ENCODE assay signal across 9 mouse cellular contexts in genomic region chr13:73723081-73723668, GRCm38 (mm10). TPM values are rescaled to one million over a fixed set of nuclear protein-coding genes. Genes with fewer than 3 reads are reported as not detected.
DNase-seq lines count a peak whose midpoint lies in the region; ATAC-seq and TF ChIP-seq lines count a peak whose summit lies in the region.
"Had no signal": no experiment of that assay in that cellular context is flagged by ENCODE, and none has a peak within 500 bp of the region (broad histone marks: within the 10 kb centered on the region; RNA-seq: fewer than 3 reads in every experiment).

No protein-coding gene starts in this region.

- peak; percentile 57; the same call in 1 of the 2 replicates for ATAC-seq in heart, postnatal 0 days (ENCODE audit: insufficient read depth, low read depth)
- peak; percentile 59 for ATAC-seq in megakaryocyte progenitor cell, adult 5-6 weeks (replicated peaks; ENCODE audit: poor library complexity)

- H3K27ac ChIP-seq in cerebellum, adult 2 months (ENCODE audit: insufficient read depth, low read length) = no peak overlapping the region
- no peak overlapping the region for H3K27ac ChIP-seq in heart, postnatal 0 days (ENCODE audit: low read depth)
- no peak overlapping the region for H3K27ac ChIP-seq in thymus, adult 2 months (ENCODE audit: control insufficient read depth, insufficient read depth, low read length)
- H3K27ac ChIP-seq: heart, embryonic 13.5 days had no signal

- 22% methylated on average over 8 of the region's 8 CpGs for WGBS in cerebellum, adult 2 months
- 31% methylated on average over 8 of the region's 8 CpGs for WGBS in heart, postnatal 0 days
- WGBS in thymus, adult 2 months = 42% methylated on average over 8 of the region's 8 CpGs

- no peak for TF ChIP-seq EP300 in heart, postnatal 0 days (IDR thresholded peaks at IDR 0.05; ENCODE audit: low read depth)

- TF ChIP-seq POLR2A in cerebellum, adult 2 months (IDR thresholded peaks at IDR 0.05; ENCODE audit: borderline replicate concordance, insufficient read depth, low read length) = no peak
- TF ChIP-seq POLR2A in brain, embryonic 14.5 days (IDR thresholded peaks at IDR 0.05; ENCODE audit: borderline replicate concordance, extremely low read depth, insufficient read depth, insufficient read length, poor library complexity, severe bottlenecking) = no peak
- TF ChIP-seq POLR2A in thymus, adult 2 months (IDR thresholded peaks at IDR 0.05; ENCODE audit: control insufficient read depth, extremely low read depth, insufficient read depth, low read length, poor library complexity) = no peak

- DNase-seq in cerebellum, adult 2 months = no peak
- DNase-seq in cerebellum, adult 9-11 months = no peak
- peak; percentile 49 for DNase-seq in CD4-positive helper T cell, adult 2 months (ENCODE audit: low read depth, low spot score)
- peak; percentile 45 for DNase-seq in brain, embryonic 14.5 days (ENCODE audit: low read depth)
- peak; percentile 51 for DNase-seq in heart, postnatal 0 days (ENCODE audit: low spot score)
- peak; percentile 41 for DNase-seq in layer of hippocampus, adult 11-12 months (ENCODE audit: low spot score)
- peak; percentile 65 for DNase-seq in thymus, adult 2 months

- H3K4me3 ChIP-seq in cerebellum, adult 2 months (replicated peaks; ENCODE audit: insufficient read depth, low read depth, low read length) = no peak overlapping the region
- no peak overlapping the region for H3K4me3 ChIP-seq in heart, postnatal 0 days (ENCODE audit: low read depth, low read length)
- no peak overlapping the region for H3K4me3 ChIP-seq in thymus, adult 2 months (ENCODE audit: control insufficient read depth, insufficient read depth, low read length)
- H3K4me3 ChIP-seq: heart, embryonic 13.5 days had no signal

- no peak overlapping the region for H3K9ac ChIP-seq in heart, postnatal 0 days (replicated peaks; ENCODE audit: low read depth, low read length)
- H3K9ac ChIP-seq: heart, embryonic 13.5 days had no signal

- H3K9me3 ChIP-seq in heart, postnatal 0 days (replicated peaks; ENCODE audit: control insufficient read depth, low read length) = no peaks in the 10 kb centered on the region
- H3K9me3 ChIP-seq: heart, embryonic 13.5 days had no signal

- H3K4me1 ChIP-seq in cerebellum, adult 2 months (ENCODE audit: control insufficient read depth, insufficient read depth, low read length) = no peaks in the 10 kb centered on the region
- H3K4me1 ChIP-seq in heart, postnatal 0 days (ENCODE audit: control insufficient read depth, insufficient read depth) = peaks cover 6% of the 10 kb centered on the region; the same call in 1 of the 2 replicates
- H3K4me1 ChIP-seq in thymus, adult 2 months (replicated peaks; ENCODE audit: control insufficient read depth, insufficient read depth, low read length) = peaks cover 10% of the 10 kb centered on the region

- H3K27me3 ChIP-seq in cerebellum, adult 2 months (ENCODE audit: control insufficient read depth, insufficient read depth, low read length) = no peaks in the 10 kb centered on the region
- H3K27me3 ChIP-seq in heart, postnatal 0 days (ENCODE audit: control insufficient read depth, insufficient read depth, low read length) = no peaks in the 10 kb centered on the region
- no peaks in the 10 kb centered on the region; the same call in 1 of the 2 replicates for H3K27me3 ChIP-seq in thymus, adult 2 months (ENCODE audit: control insufficient read depth, insufficient read depth, low read length)

- peak; percentile 40 for TF ChIP-seq CTCF in cerebellum, adult 2 months (IDR thresholded peaks at IDR 0.05; ENCODE audit: borderline replicate concordance, insufficient read depth, low read depth, low read length)
- TF ChIP-seq CTCF in brain, embryonic 14.5 days (IDR thresholded peaks at IDR 0.05; ENCODE audit: borderline replicate concordance, extremely low read depth, insufficient read depth, insufficient read length) = peak; percentile 60; the same call in 1 of the 2 replicates
- TF ChIP-seq CTCF in heart, postnatal 0 days (IDR thresholded peaks at IDR 0.05; ENCODE audit: low read depth) = peak; percentile 71
- TF ChIP-seq CTCF in thymus, adult 2 months (IDR thresholded peaks at IDR 0.05; ENCODE audit: borderline replicate concordance, control insufficient read depth, extremely low read depth, insufficient read depth, low read length, poor library complexity) = no peak

- no peaks in the 10 kb centered on the region for H3K36me3 ChIP-seq in heart, postnatal 0 days (replicated peaks; ENCODE audit: control insufficient read depth, insufficient read depth, low read length)
- no peaks in the 10 kb centered on the region for H3K36me3 ChIP-seq in thymus, adult 2 months (ENCODE audit: control insufficient read depth, insufficient read depth, low read length)
- H3K36me3 ChIP-seq: heart, embryonic 13.5 days had no signal

- H3K4me2 ChIP-seq in heart, postnatal 0 days (ENCODE audit: low read depth, low read length) = no peak overlapping the region
- H3K4me2 ChIP-seq: heart, embryonic 13.5 days had no signal

RNA-seq across cellular contexts. Expression of gene Slc12a7, which starts 9.7 kb away (rescaled TPM):
- polyA plus RNA-seq in cerebellum, adult 2 months (2012; rRNA removed) = 3.5 and 3.7 TPM in 2 replicates
- polyA plus RNA-seq in brain, embryonic 14.5 days (2012; rRNA removed) = 24.8 and 33.8 TPM in 2 replicates
- 79.3 and 94.6 TPM in 2 replicates for total RNA-seq in heart, postnatal 0 days (2014; rRNA removed; ENCODE audit: low replicate concordance)
- polyA plus RNA-seq in heart, postnatal 0 days (2015; fragmentation: Nextera tagmentation; extraction: Ambion mirVana) = 32.7 and 34.4 TPM in 2 replicates
- total RNA-seq in megakaryocyte progenitor cell, adult 5-6 weeks (2015) = 4.3 and 7.5 TPM in 2 replicates
- 3.4 and 3.6 TPM in 2 replicates for total RNA-seq in megakaryocyte progenitor cell, adult 5-6 weeks (2017)
- 144 and 156 TPM in 2 replicates for polyA plus RNA-seq in thymus, adult 2 months (2012; rRNA removed)

RNA-seq across cellular contexts. Expression of gene Slc6a19, which starts 18.5 kb away (rescaled TPM):
- 0.57 and 0.77 TPM in 2 replicates for polyA plus RNA-seq in cerebellum, adult 2 months (2012; rRNA removed)
- polyA plus RNA-seq in brain, embryonic 14.5 days (2012; rRNA removed) = 0.19 and 0.45 TPM in 2 replicates
- 0.35 TPM in 1 of 2 replicates, not detected in the other for total RNA-seq in heart, postnatal 0 days (2014; rRNA removed; ENCODE audit: low replicate concordance)
- polyA plus RNA-seq in heart, postnatal 0 days (2015; fragmentation: Nextera tagmentation; extraction: Ambion mirVana) = not detected in 2 replicates
- total RNA-seq in megakaryocyte progenitor cell, adult 5-6 weeks (2015) = not detected in 2 replicates
- not detected in 2 replicates for total RNA-seq in megakaryocyte progenitor cell, adult 5-6 weeks (2017)
- 18.6 and 40.6 TPM in 2 replicates for polyA plus RNA-seq in thymus, adult 2 months (2012; rRNA removed)
- polyA plus RNA-seq: heart, embryonic 13.5 days had no signal

RNA-seq across cellular contexts. Expression of gene Slc6a18, which starts 45.4 kb away (rescaled TPM):
- not detected in 2 replicates for polyA plus RNA-seq in cerebellum, adult 2 months (2012; rRNA removed)
- not detected in 2 replicates for polyA plus RNA-seq in brain, embryonic 14.5 days (2012; rRNA removed)
- total RNA-seq in heart, postnatal 0 days (2014; rRNA removed; ENCODE audit: low replicate concordance) = not detected in 2 replicates
- not detected in 2 replicates for polyA plus RNA-seq in heart, postnatal 0 days (2015; fragmentation: Nextera tagmentation; extraction: Ambion mirVana)
- total RNA-seq in megakaryocyte progenitor cell, adult 5-6 weeks (2015) = not detected in 2 replicates
- total RNA-seq in megakaryocyte progenitor cell, adult 5-6 weeks (2017) = not detected in 2 replicates
- polyA plus RNA-seq in thymus, adult 2 months (2012; rRNA removed) = 0.15 and 0.26 TPM in 2 replicates
- polyA plus RNA-seq: heart, embryonic 13.5 days had no signal

Comparison
In these comparisons a context has a peak if more than half of its experiments do, and no peak if none do; other contexts are left out.
1. DNase-seq: peak in CD4-positive helper T cell, adult 2 months (single experiment), brain, embryonic 14.5 days (single experiment), heart, postnatal 0 days (single experiment), layer of hippocampus, adult 11-12 months (single experiment) and thymus, adult 2 months (single experiment); none in cerebellum, adult 2 months (0 of 2) and cerebellum, adult 9-11 months (single experiment).
2. RNA of gene Slc6a19, which starts 18.5 kb away (polyA plus RNA-seq): 18.6 to 40.6 TPM in thymus, adult 2 months; 0.57 to 0.77 TPM in cerebellum, adult 2 months, 0.19 to 0.45 TPM in brain, embryonic 14.5 days and not detected in heart, postnatal 0 days; every median in the first group is over 10 times any median in the second.